Mouse (Mus musculus): ENCODE results near the gene Pigx.

Pigx gene

DNA sequence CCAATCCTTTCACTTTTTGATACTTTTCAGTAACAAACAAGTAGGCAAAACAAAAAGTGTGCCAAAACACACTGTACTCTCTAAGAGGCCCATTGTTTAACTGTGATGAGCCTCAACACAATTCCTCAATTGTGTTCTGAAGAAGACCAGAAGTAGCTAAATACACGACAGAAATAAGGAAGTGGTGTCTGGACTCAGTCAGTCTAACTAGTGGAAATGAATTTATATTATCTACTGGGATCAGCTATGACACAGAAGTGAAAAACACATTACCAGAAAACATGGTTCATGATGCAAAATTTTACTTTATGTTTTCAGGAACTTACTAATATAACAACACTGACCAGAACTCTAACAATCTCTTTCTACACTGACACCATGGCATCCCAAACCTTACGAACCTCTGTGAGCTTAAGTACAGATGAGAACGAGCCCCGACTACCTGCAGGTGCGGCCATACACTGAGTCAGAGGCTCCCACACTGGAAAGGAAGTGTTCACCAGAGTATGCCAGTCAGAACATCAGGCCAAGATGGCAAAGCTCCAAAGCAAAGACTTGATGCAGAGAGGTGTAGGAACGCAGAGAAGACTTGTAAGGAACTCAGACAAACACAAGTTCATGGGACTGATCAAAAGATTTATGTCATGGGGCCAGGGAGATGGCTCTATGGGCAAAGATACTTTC is 39.6 kb downstream of the Pigx start:
- DNase-seq (ENCODE audit: low read depth): no peak

DNA sequence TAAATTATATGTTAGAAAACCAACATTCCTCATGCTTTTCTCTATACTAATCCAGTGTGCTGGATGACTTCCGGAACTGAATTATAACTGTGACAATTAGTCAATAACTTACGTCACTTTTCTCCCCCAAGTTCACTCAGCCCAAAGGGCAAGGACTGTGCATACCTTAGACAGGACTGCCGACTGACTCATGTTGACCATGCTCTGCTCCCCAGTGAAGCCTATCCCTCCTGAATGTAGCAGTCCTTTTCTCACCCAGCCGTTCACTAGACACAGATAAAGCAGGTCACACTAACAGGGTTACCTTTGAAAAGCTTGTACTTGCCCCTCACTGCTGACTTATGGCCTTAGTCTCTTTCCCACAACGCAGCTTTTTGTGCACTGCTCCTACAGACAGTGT is 40.7 kb downstream of the Pigx start:
- DNase-seq (ENCODE audit: low read depth): no peak

DNA sequence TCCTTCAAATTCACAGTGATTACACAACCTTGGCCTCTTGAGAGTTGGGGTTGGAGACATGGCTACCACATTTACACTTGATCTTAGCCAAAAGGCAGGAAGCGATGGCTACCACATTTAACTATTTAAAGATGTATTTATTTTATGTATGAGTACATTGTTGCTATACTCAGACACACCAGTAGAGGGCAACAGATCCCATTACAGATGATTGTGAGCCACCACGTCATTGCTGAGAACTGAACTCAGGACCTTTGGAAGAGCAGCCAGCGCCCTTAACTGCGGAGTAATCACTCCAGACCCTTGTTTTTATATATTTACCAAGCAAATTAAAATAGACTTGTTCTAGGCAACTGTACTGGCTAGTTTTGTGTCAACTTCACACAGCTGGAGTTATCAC is 57.2 kb downstream of the Pigx start:
- DNase-seq (ENCODE audit: low read depth): no peak
